Mouse (Mus musculus): Measurements from ENCODE around the gene Phtf2.

DNA sequence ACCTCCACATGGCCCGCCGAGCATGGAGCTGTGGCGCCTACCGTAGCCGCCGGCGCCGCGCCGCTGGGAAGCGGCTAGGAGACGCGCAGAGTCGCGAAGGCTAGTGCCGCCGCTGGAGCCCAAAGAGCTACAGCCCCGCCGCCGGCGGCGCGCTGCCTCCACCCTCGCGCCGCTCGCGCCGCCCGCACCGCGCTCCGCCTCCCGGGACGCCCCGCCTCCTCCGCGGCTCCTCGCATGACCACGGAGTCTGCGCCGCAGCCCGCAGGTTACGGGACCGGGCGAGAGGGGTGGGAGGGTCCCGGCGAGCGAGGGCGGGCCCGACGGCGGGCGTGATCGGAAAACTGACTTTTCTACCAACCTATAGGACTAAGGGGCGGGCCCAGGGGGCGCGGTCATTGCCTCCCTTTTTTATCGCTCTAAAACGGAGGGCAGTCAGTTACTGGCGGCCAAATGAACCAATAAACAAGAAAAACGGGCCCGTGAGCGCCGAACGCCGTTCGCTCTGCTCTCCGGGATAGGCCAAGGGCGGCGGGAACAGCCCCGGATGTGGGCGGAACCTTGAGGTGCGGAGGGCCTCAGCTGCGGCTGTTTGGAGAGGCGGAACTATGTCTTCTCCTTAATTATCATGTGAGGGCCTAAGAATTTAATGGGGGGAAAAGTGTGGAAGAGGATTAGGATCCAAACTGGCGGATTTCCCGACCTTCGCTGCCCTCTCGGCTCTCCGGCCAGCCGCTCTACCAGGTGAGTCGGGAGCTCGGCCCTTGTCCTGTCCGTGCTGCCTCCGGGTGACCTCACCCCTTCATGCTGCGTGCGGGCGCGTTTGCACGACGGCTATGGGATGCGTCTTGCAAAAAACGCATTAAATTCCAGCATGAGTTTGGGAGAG, at the start of gene Phtf2, which contains the start of gene Tmem60:
- TF ChIP-seq GATA1 (IDR thresholded peaks at IDR 0.05; ENCODE audit: borderline replicate concordance, low read length), result no peak
- TF ChIP-seq FLI1 (IDR thresholded peaks at IDR 0.05; ENCODE audit: low read length), result peak; percentile 78

Measured in megakaryocyte, embryonic 14.5 days (primary cell).